Mouse (Mus musculus) urinary bladder, postnatal 25 days (tissue): ENCODE measurements around the gene Id1.
A peak's percentile ranks its signal among the peaks of the same experiment; 100 is the strongest.

ENCODE experiments used
- DNase-seq: peaks from one replicate; pipeline ENCODE4 v3.0.0; 2022; ENCODE audit warnings: low spot score

The Id1 gene

GRCm38 (mm10) chr2:152736090-152736601, at the start of gene Id1:
Gene Id1, plus strand, starts transcription at chr2:152736251.
- DNase-seq: peak; percentile 79

GRCm38 (mm10) chr2:152686399-152686798, 49.7 kb upstream of the Id1 start:
- DNase-seq: no peak

GRCm38 (mm10) chr2:152686806-152687267, 49.2 kb upstream of the Id1 start, which contains the start of gene Mcts2:
Gene Mcts2, plus strand, starts transcription at chr2:152687035.
- peak; percentile 87 for DNase-seq

- DNase-seq: no peak
Measured at GRCm38 (mm10) chr2:152691564-152692217, 44.4 kb upstream of the Id1 start.

GRCm38 (mm10) chr2:152693233-152693632, 42.8 kb upstream of the Id1 start:
- peak; percentile 65 for DNase-seq

- DNase-seq: no peak
Measured at GRCm38 (mm10) chr2:152693735-152694134, 42.3 kb upstream of the Id1 start.

- DNase-seq: no peak
Measured at GRCm38 (mm10) chr2:152694708-152695107, 41.3 kb upstream of the Id1 start.

- DNase-seq: no peak
Measured at GRCm38 (mm10) chr2:152696016-152696415, 40.0 kb upstream of the Id1 start.

- peak; percentile 92 for DNase-seq
Measured at GRCm38 (mm10) chr2:152696476-152697164, 39.4 kb upstream of the Id1 start.

GRCm38 (mm10) chr2:152700138-152700537, 35.9 kb upstream of the Id1 start:
- no peak for DNase-seq

GRCm38 (mm10) chr2:152700725-152701124, 35.3 kb upstream of the Id1 start:
- DNase-seq: no peak

GRCm38 (mm10) chr2:152703596-152704255, 32.3 kb upstream of the Id1 start:
- DNase-seq: no peak

GRCm38 (mm10) chr2:152704256-152704605, 31.8 kb upstream of the Id1 start:
- DNase-seq: no peak

GRCm38 (mm10) chr2:152704811-152705370, 31.2 kb upstream of the Id1 start:
- DNase-seq: no peak

GRCm38 (mm10) chr2:152705993-152706571, 30.0 kb upstream of the Id1 start:
- no peak for DNase-seq

- no peak for DNase-seq
Measured at GRCm38 (mm10) chr2:152707186-152707585, 28.9 kb upstream of the Id1 start.

- peak; percentile 87 for DNase-seq
Measured at GRCm38 (mm10) chr2:152707627-152708026, 28.4 kb upstream of the Id1 start.

GRCm38 (mm10) chr2:152709066-152709465, 27.0 kb upstream of the Id1 start:
- no peak for DNase-seq

GRCm38 (mm10) chr2:152716241-152716772, 19.7 kb upstream of the Id1 start:
- DNase-seq: no peak

GRCm38 (mm10) chr2:152717652-152718051, 18.4 kb upstream of the Id1 start:
- no peak for DNase-seq

GRCm38 (mm10) chr2:152718076-152718475, 18.0 kb upstream of the Id1 start:
- DNase-seq: no peak
